Mouse (Mus musculus) bone marrow, adult 2 months (tissue): ENCODE data around the gene Gm10961.

Experiments
- CTCF ChIP-seq: fragments of 200-500 bp; IDR thresholded peaks from 2 replicates; pipeline ENCODE4 v1.5.1; 2011; ENCODE audit warnings: low read length, control low read depth; ENCODE audit not compliant: control insufficient read depth, insufficient read depth
- POLR2A ChIP-seq: fragments of 200-500 bp; IDR thresholded peaks from 2 replicates; pipeline ENCODE4 v1.6.1; 2011; ENCODE audit warnings: low read depth, mild to moderate bottlenecking, control low read depth, low read length, borderline replicate concordance; ENCODE audit not compliant: control insufficient read depth

GRCm38 (mm10) chr3:107654861-107655260 lies 23.7 kb downstream of the Gm10961 start:
- TF ChIP-seq POLR2A (no peak), CTCF (no peak)
